Mouse (Mus musculus) G1E (cell line): ENCODE data around the gene Fgf18.

ENCODE experiments used
- CTCF ChIP-seq: IDR thresholded peaks from 2 replicates; pipeline ENCODE4 v1.5.1; 2012; ENCODE audit warnings: low read depth, low read length, inconsistent platforms, mixed read lengths
- GATA1 ChIP-seq: IDR thresholded peaks from 2 replicates; pipeline ENCODE4 v1.6.1; 2012; ENCODE audit warnings: borderline replicate concordance, low read length, inconsistent platforms, mixed read lengths
- POLR2AphosphoS5 ChIP-seq: IDR thresholded peaks from 2 replicates; pipeline ENCODE4 v1.6.1; 2012; ENCODE audit warnings: low read depth, low read length, inconsistent platforms; ENCODE audit not compliant: insufficient replicate concordance
- TAL1 ChIP-seq: conservative IDR thresholded peaks from 2 replicates; pipeline ENCODE4 v1.6.1; 2012; ENCODE audit warnings: low read depth, low read length, inconsistent platforms, mixed read lengths

DNA sequence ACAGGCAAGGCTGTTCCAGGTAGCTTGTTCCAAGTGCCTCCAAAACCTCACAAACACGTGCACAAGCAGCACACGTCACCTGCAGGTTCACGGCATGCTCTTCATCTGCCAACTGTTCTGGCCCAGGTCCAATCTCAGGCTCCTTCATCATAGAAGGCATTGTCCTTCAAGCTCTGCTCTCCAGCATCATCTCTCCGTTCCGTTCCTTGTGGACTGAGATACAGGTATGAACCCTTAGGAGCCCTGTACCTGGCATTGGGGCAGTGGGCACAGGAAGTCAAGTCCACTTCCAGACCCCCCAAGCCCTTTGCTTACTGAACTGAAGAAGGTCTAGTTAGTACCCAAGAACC, 7.1 kb downstream of the Fgf18 start:
- TF ChIP-seq TAL1, result no peak
- TF ChIP-seq CTCF, result no peak
- TF ChIP-seq GATA1, result no peak
- TF ChIP-seq POLR2AphosphoS5, result no peak
